Mouse (Mus musculus) megakaryocyte-erythroid progenitor cell, adult 5-6 weeks (primary cell): ENCODE results near the gene Rfc4. TPM values are rescaled to one million over a fixed set of nuclear protein-coding genes. Genes with fewer than 3 reads are reported as not detected.
"Not testable (repeated sequence)": the region's sequence is repeated elsewhere in the genome, so short reads cannot be mapped to it uniquely, and the experiment has no call there.

Experiments used
- ATAC-seq: replicated peaks from 2 replicates; pipeline ENCODE4 v1.8.0; 2016; ENCODE audit warnings: mild to moderate bottlenecking, inconsistent platforms; ENCODE audit not compliant: severe bottlenecking, poor library complexity, low FRiP score, low TSS enrichment
- total RNA-seq, 2 experiments: library from RNA; stranded (forward) in 1 of 2; stranded (reverse) in 1 of 2; fragments of 200-1000, 215-1000 nt in 1 of 2; fragments of >200 nt in 1 of 2; fragmentation: Nextera tagmentation in 1 of 2; gene quantifications; 2 replicates each; pipeline ENCODE4 v1.2.3; 2014 to 2017

Rfc4 gene
- total RNA-seq, 2 experiments from 2014 or later: 142 to 230 TPM

GRCm38 (mm10) chr16:23107231-23107942 is 20.1 kb downstream of the Rfc4 start, which contains the start of gene Eif4a2:
TSS of gene Eif4a2 (plus strand) at chr16:23107444.
- ATAC-seq: peak; percentile 76

GRCm38 (mm10) chr16:23106121-23106520 is 21.4 kb downstream of the Rfc4 start:
- no peak for ATAC-seq

- no peak for ATAC-seq
These were observed 23.7 kb downstream of the Rfc4 start for GRCm38 (mm10) chr16:23103841-23104240.

- ATAC-seq: no peak
These were observed 24.3 kb downstream of the Rfc4 start for GRCm38 (mm10) chr16:23103038-23103745.

GRCm38 (mm10) chr16:23102340-23103037 is 25.0 kb downstream of the Rfc4 start:
- no peak for ATAC-seq

- peak; percentile 73 for ATAC-seq
These were observed 26.9 kb downstream of the Rfc4 start for GRCm38 (mm10) chr16:23100613-23101012.

GRCm38 (mm10) chr16:23100099-23100575 is 27.4 kb downstream of the Rfc4 start:
- ATAC-seq: 0 out of 2 replicates have a peak, but pooled peaks have one; percentile 14

- ATAC-seq: no peak
These were observed 27.9 kb downstream of the Rfc4 start for GRCm38 (mm10) chr16:23099632-23100031.

GRCm38 (mm10) chr16:23098105-23098452 is 29.5 kb downstream of the Rfc4 start:
- ATAC-seq: not testable (repeated sequence)

GRCm38 (mm10) chr16:23097290-23098104 is 30.0 kb downstream of the Rfc4 start:
- not testable (repeated sequence) for ATAC-seq

GRCm38 (mm10) chr16:23096886-23097285 is 30.7 kb downstream of the Rfc4 start:
- not testable (repeated sequence) for ATAC-seq

- not testable (repeated sequence) for ATAC-seq
These were observed 32.0 kb downstream of the Rfc4 start for GRCm38 (mm10) chr16:23095581-23095980.

GRCm38 (mm10) chr16:23094136-23094535 is 33.4 kb downstream of the Rfc4 start:
- ATAC-seq: no peak

- ATAC-seq: no peak
These were observed 34.1 kb downstream of the Rfc4 start for GRCm38 (mm10) chr16:23093321-23093953.

- not testable (repeated sequence) for ATAC-seq
These were observed 36.2 kb downstream of the Rfc4 start for GRCm38 (mm10) chr16:23091345-23091744.

GRCm38 (mm10) chr16:23088491-23088890 is 39.0 kb downstream of the Rfc4 start:
- not testable (repeated sequence) for ATAC-seq

- ATAC-seq: not testable (repeated sequence)
These were observed 39.8 kb downstream of the Rfc4 start for GRCm38 (mm10) chr16:23087712-23088111.

- ATAC-seq: not testable (repeated sequence)
These were observed 40.4 kb downstream of the Rfc4 start for GRCm38 (mm10) chr16:23087159-23087558.

GRCm38 (mm10) chr16:23077516-23077915 is 50.0 kb downstream of the Rfc4 start:
- ATAC-seq: not testable (repeated sequence)
